Comparison of ENCODE assay signal across 15 mouse cellular contexts in the genomic region with DNA sequence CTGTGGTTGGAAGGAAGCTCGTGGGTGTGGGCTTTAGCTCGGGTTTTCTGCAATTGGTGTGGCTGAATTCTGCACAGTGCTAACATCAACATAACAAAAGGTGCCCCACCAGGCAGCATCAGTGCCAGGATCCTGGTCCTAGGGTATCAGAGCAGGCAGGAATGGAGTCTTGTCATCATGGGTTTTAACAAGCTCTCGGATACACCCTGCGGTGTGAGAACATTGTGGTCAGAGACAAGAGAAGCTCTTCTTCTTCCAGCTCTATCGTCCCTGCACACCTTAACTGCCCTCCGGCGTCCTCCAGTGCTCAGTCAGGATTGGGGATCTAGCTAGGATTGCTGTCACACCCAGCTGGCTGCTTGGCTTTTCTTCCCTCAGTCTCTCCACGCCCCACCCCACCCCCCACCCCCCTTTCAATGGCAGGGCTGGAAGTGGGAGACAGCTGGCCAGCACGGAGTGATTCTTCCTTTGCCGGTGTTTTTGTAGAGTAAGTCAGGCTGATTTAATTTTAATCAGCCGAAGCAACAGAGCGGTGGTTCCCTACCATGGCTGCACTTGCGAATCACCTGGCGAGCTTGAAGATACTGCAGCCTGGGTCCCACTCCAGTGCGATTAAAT. TPM values are rescaled to one million over a fixed set of nuclear protein-coding genes. Genes with fewer than 3 reads are reported as not detected.
A peak's percentile ranks its signal among the peaks of the same experiment; 100 is the strongest.
DNase-seq lines count a peak whose midpoint lies in the region; ATAC-seq and TF ChIP-seq lines count a peak whose summit lies in the region.
"Had no signal": no experiment of that assay in that cellular context is flagged by ENCODE, and none has a peak within 500 bp of the region (broad histone marks: within the 10 kb centered on the region; RNA-seq: fewer than 3 reads in every experiment).

No protein-coding gene starts in this region.

- H3K4me3 ChIP-seq in hindbrain, embryonic 13.5 days, result no peak overlapping the region
- no peak overlapping the region for H3K4me3 ChIP-seq in midbrain, postnatal 0 days (ENCODE audit: low read depth, low read length)
- no peak overlapping the region for H3K4me3 ChIP-seq in intestine, embryonic 15.5 days (replicated peaks)
- H3K4me3 ChIP-seq: embryonic facial prominence, embryonic 13.5 days; myocyte had no signal

- no peaks in the 10 kb centered on the region for H3K36me3 ChIP-seq in hindbrain, embryonic 13.5 days
- H3K36me3 ChIP-seq in midbrain, postnatal 0 days (ENCODE audit: insufficient read depth, low read length), result no peaks in the 10 kb centered on the region
- H3K36me3 ChIP-seq in intestine, embryonic 15.5 days, result no peaks in the 10 kb centered on the region
- H3K36me3 ChIP-seq: embryonic facial prominence, embryonic 13.5 days had no signal

- DNase-seq in ES-CJ7 (ENCODE audit: low read depth, low spot score), result peak; percentile 94
- DNase-seq in brain, embryonic 14.5 days (ENCODE audit: low read depth), result peak; percentile 56
- DNase-seq in midbrain, postnatal 0 days (ENCODE audit: low spot score), result peak; percentile 51
- DNase-seq in heart, postnatal 36 days, result no peak
- no peak for DNase-seq in urinary bladder, postnatal 25 days (ENCODE audit: low spot score)
- DNase-seq: cerebellum, postnatal 36 days; kidney, postnatal 4 days; lung, postnatal 14 days; right cerebral cortex, postnatal 25 days; thymus, postnatal 4 days had no signal

- ATAC-seq in hindbrain, embryonic 13.5 days (ENCODE audit: low FRiP score), result 0 out of 2 replicates have a peak, but pooled peaks have one; percentile 26
- no peak for ATAC-seq in midbrain, postnatal 0 days (ENCODE audit: low FRiP score)
- no peak for ATAC-seq in intestine, embryonic 15.5 days

- peaks cover 25% of the 10 kb centered on the region for H3K27me3 ChIP-seq in hindbrain, embryonic 13.5 days
- H3K27me3 ChIP-seq in midbrain, postnatal 0 days (ENCODE audit: insufficient read depth, low read length), result no peaks in the 10 kb centered on the region
- peaks cover 30% of the 10 kb centered on the region for H3K27me3 ChIP-seq in intestine, embryonic 15.5 days (replicated peaks)

- no peak for TF ChIP-seq POLR2A in brain, embryonic 14.5 days (IDR thresholded peaks at IDR 0.05; ENCODE audit: borderline replicate concordance, extremely low read depth, insufficient read depth, insufficient read length, poor library complexity, severe bottlenecking)

- H3K27ac ChIP-seq in hindbrain, embryonic 13.5 days, result peak overlapping the region; percentile 5
- H3K27ac ChIP-seq in midbrain, postnatal 0 days (ENCODE audit: low read depth, low read length), result no peak overlapping the region
- H3K27ac ChIP-seq in intestine, embryonic 15.5 days, result no peak overlapping the region
- H3K27ac ChIP-seq: embryonic facial prominence, embryonic 13.5 days had no signal

- 7% methylated on average over 15 of the region's 15 CpGs for WGBS in hindbrain, embryonic 13.5 days
- WGBS in midbrain, postnatal 0 days, result 6% methylated on average over 15 of the region's 15 CpGs
- 23% methylated on average over 15 of the region's 15 CpGs for WGBS in intestine, embryonic 15.5 days

- H3K4me1 ChIP-seq in hindbrain, embryonic 13.5 days (replicated peaks), result peaks cover 35% of the 10 kb centered on the region
- peaks cover 19% of the 10 kb centered on the region; the same call in 1 of the 2 replicates for H3K4me1 ChIP-seq in midbrain, postnatal 0 days (ENCODE audit: insufficient read depth, low read length)
- H3K4me1 ChIP-seq in intestine, embryonic 15.5 days (replicated peaks), result no peaks in the 10 kb centered on the region

- H3K9me3 ChIP-seq in hindbrain, embryonic 13.5 days, result no peaks in the 10 kb centered on the region
- no peaks in the 10 kb centered on the region for H3K9me3 ChIP-seq in midbrain, postnatal 0 days (ENCODE audit: low read length)
- no peaks in the 10 kb centered on the region for H3K9me3 ChIP-seq in intestine, embryonic 15.5 days
- H3K9me3 ChIP-seq: embryonic facial prominence, embryonic 13.5 days had no signal

- intact Hi-C loops in heart, postnatal 36 days (cut with DNase I), result no loop called here

- TF ChIP-seq CTCF in brain, embryonic 14.5 days (IDR thresholded peaks at IDR 0.05; ENCODE audit: borderline replicate concordance, extremely low read depth, insufficient read depth, insufficient read length), result no peak
- TF ChIP-seq CTCF in midbrain, postnatal 0 days (IDR thresholded peaks at IDR 0.05), result no peak

- peak overlapping the region; percentile 40 for H3K4me2 ChIP-seq in hindbrain, embryonic 13.5 days
- peak overlapping the region; percentile 12 for H3K4me2 ChIP-seq in midbrain, postnatal 0 days (ENCODE audit: low read depth, low read length, poor library complexity, severe bottlenecking)
- no peak overlapping the region for H3K4me2 ChIP-seq in intestine, embryonic 15.5 days (replicated peaks)
- H3K4me2 ChIP-seq: embryonic facial prominence, embryonic 13.5 days had no signal

- 0 out of 2 replicates have a peak overlapping the region, but pooled peaks have one; percentile 14 for H3K9ac ChIP-seq in hindbrain, embryonic 13.5 days
- no peak overlapping the region for H3K9ac ChIP-seq in midbrain, postnatal 0 days (replicated peaks; ENCODE audit: low read length, poor library complexity, severe bottlenecking)
- H3K9ac ChIP-seq in intestine, embryonic 15.5 days, result no peak overlapping the region
- H3K9ac ChIP-seq: embryonic facial prominence, embryonic 13.5 days had no signal

RNA-seq across cellular contexts. Expression of a gene that starts 46.5 kb away (rescaled TPM):
- polyA plus RNA-seq in brain, embryonic 14.5 days (2012; rRNA removed), result 21.5 and 21.7 TPM in 2 replicates
- polyA plus RNA-seq in hindbrain, embryonic 13.5 days (2015; fragmentation: Nextera tagmentation; extraction: Ambion mirVana), result 29.9 and 33.1 TPM in 2 replicates
- 21.1 and 22.0 TPM in 2 replicates for total RNA-seq in midbrain, postnatal 0 days (2014; rRNA removed)
- polyA plus RNA-seq in midbrain, postnatal 0 days (2015; fragmentation: Nextera tagmentation; extraction: Ambion mirVana), result 40.7 and 41.6 TPM in 2 replicates
- polyA plus RNA-seq in intestine, embryonic 15.5 days (2015; fragmentation: Nextera tagmentation; extraction: Ambion mirVana), result 5.3 and 5.8 TPM in 2 replicates
- total RNA-seq in heart, postnatal 36 days (2021), result not detected
- total RNA-seq: liver, adult 2 months had no signal
- polyA plus RNA-seq: liver, adult 2 months; myocyte had no signal

Comparison
In these comparisons a context has a peak if more than half of its experiments do, and no peak if none do; other contexts are left out.
1. DNase-seq: peak in ES-CJ7 (single experiment), brain, embryonic 14.5 days (single experiment) and midbrain, postnatal 0 days (single experiment); none in heart, postnatal 36 days (0 of 2) and urinary bladder, postnatal 25 days (single experiment).